In genomic region chr15:8511861-8512260, GRCm38 (mm10) we compare ENCODE assay signal across 7 mouse cellular contexts. TPM values are rescaled to one million over a fixed set of nuclear protein-coding genes. Genes with fewer than 3 reads are reported as not detected.
A peak's percentile ranks its signal among the peaks of the same experiment; 100 is the strongest.
DNase-seq lines count a peak whose midpoint lies in the region.

No protein-coding gene starts in this region.

- peak; percentile 4 to 37 for DNase-seq in left cerebral cortex, postnatal 10 days (ENCODE audit: extremely low spot score in 1 of 2, low spot score in 2 of 2)
- DNase-seq in left cerebral cortex, postnatal 4 days, result no peak
- peak; percentile 11 for DNase-seq in adrenal gland, postnatal 14 days
- peak; percentile 22 to 35 for DNase-seq in heart, postnatal 14 days
- DNase-seq in lung, postnatal 36 days, result peak; percentile 48
- no peak for DNase-seq in ovary, adult 18-20 months (ENCODE audit: low spot score)
- no peak for DNase-seq in testis, postnatal 14 days (ENCODE audit: low spot score)

- intact Hi-C loops in left cerebral cortex, postnatal 10 days (cut with DNase I), result no loop called here
- intact Hi-C loops in left cerebral cortex, postnatal 4 days (cut with DNase I), result no loop called here
- intact Hi-C loops in heart, postnatal 14 days (cut with DNase I), result no loop called here

RNA-seq across cellular contexts. Expression of gene Gm2310, which starts 7.9 kb away (rescaled TPM):
- not detected for total RNA-seq in left cerebral cortex, postnatal 10 days (2021)
- total RNA-seq in left cerebral cortex, postnatal 4 days (2021), result not detected
- total RNA-seq in adrenal gland, postnatal 14 days (2021), result not detected in 2 replicates
- total RNA-seq in heart, postnatal 14 days (2021), result not detected

Comparison
In these comparisons a context has a peak if more than half of its experiments do, and no peak if none do; other contexts are left out.
1. DNase-seq: peak in left cerebral cortex, postnatal 10 days (2 of 2), adrenal gland, postnatal 14 days (single experiment), heart, postnatal 14 days (2 of 2) and lung, postnatal 36 days (single experiment); none in left cerebral cortex, postnatal 4 days (single experiment), ovary, adult 18-20 months (single experiment) and testis, postnatal 14 days (single experiment).